Mouse (Mus musculus): ENCODE measurements at regions not wholly inside any gene's neighbourhood (a gene's known extent, or its start where the extent isn't known, plus 50 kb on each side); places are given as distances from the start of the nearest gene placed in this dataset.

DNA sequence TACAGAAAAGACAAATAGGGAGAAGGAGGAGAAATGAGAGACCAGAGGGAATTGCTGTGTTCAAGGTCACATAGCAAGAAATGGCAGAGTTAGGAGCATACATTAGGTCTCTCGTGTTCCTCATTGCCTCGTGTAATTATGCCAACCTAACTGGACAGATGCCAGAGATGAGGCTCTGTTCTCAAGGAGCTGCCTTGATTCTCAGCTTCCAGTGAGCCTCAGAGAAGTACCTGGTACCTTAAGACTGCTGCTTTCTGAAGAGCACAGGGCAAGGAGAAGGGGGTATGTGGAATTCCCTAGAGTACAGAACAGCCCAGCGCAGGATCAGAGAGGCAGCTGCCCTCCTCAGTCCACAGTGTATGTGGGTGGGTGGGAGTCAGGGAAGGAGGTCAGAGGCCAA, 64.8 kb upstream of the Dusp5 start:
- no peak for DNase-seq (ENCODE audit: extremely low read depth)
- in situ Hi-C loops (cut with MboI; ENCODE audit: low pct_ligation_motif_present, low pct_unique_long_range_greater_than_20kb, low sequenced_read_pairs): no loop called here
- H3K27me3 ChIP-seq (replicated peaks): no peaks in the 10 kb centered on the region
- H3K4me2 ChIP-seq (ENCODE audit: insufficient read depth, low read depth, poor library complexity, severe bottlenecking): peak overlapping the region; percentile 44
- TF ChIP-seq PAX5 (IDR thresholded peaks at IDR 0.05; ENCODE audit: low read length): no peak
- TF ChIP-seq TCF12 (IDR thresholded peaks at IDR 0.05; ENCODE audit: low read depth, low read length): no peak
- no peak for TF ChIP-seq NRF1 (IDR thresholded peaks at IDR 0.05; ENCODE audit: low read depth, low read length)
- TF ChIP-seq ELF1 (IDR thresholded peaks at IDR 0.05; ENCODE audit: low read depth, low read length): no peak
- TF ChIP-seq SIN3A (IDR thresholded peaks at IDR 0.05; ENCODE audit: low read length): no peak
- no peak for TF ChIP-seq E2F4 (IDR thresholded peaks at IDR 0.05; ENCODE audit: insufficient replicate concordance, low read depth, low read length)
- TF ChIP-seq ZNF384 (IDR thresholded peaks at IDR 0.05; ENCODE audit: low read depth, low read length): no peak
- TF ChIP-seq CTCF (conservative IDR thresholded peaks at IDR 0.05 in 1 of 2, IDR thresholded peaks at IDR 0.05 in 1 of 2; ENCODE audit: low read depth in 2 of 2, low read length in 2 of 2): no peak
- dilution Hi-C loops (cut with MboI; ENCODE audit: extremely low pct_ligation_motif_present, extremely low pct_unique_long_range_greater_than_20kb, low sequenced_read_pairs): no loop called here
- peak overlapping the region; percentile 25; the same call in 1 of the 2 replicates for H3K27ac ChIP-seq (ENCODE audit: insufficient read depth, low read depth)
- peaks cover 24% of the 10 kb centered on the region for H3K9me3 ChIP-seq (replicated peaks; ENCODE audit: low read length)
- H3K4me3 ChIP-seq (replicated peaks in 1 of 3; ENCODE audit: low read depth in 2 of 3, low read length in 2 of 3, poor library complexity in 1 of 3): peak overlapping the region in 1 of 3 experiments; percentile 38
- H3K36me3 ChIP-seq (replicated peaks in 1 of 2; ENCODE audit: control insufficient read depth in 1 of 2, insufficient read depth in 1 of 2, low read length in 1 of 2): peaks cover 3 to 19% of the 10 kb centered on the region in 2 experiments
- no peaks in the 10 kb centered on the region for H3K79me2 ChIP-seq (replicated peaks; ENCODE audit: control insufficient read depth, extremely low read depth, insufficient read depth, poor library complexity, severe bottlenecking)
- H3K4me1 ChIP-seq (ENCODE audit: control insufficient read depth in 1 of 2, insufficient read depth in 2 of 2): peaks cover 22 to 58% of the 10 kb centered on the region in 2 experiments
- H3K9ac ChIP-seq (ENCODE audit: insufficient read depth, low read depth): peak overlapping the region; percentile 31; the same call in 1 of the 2 replicates

DNA sequence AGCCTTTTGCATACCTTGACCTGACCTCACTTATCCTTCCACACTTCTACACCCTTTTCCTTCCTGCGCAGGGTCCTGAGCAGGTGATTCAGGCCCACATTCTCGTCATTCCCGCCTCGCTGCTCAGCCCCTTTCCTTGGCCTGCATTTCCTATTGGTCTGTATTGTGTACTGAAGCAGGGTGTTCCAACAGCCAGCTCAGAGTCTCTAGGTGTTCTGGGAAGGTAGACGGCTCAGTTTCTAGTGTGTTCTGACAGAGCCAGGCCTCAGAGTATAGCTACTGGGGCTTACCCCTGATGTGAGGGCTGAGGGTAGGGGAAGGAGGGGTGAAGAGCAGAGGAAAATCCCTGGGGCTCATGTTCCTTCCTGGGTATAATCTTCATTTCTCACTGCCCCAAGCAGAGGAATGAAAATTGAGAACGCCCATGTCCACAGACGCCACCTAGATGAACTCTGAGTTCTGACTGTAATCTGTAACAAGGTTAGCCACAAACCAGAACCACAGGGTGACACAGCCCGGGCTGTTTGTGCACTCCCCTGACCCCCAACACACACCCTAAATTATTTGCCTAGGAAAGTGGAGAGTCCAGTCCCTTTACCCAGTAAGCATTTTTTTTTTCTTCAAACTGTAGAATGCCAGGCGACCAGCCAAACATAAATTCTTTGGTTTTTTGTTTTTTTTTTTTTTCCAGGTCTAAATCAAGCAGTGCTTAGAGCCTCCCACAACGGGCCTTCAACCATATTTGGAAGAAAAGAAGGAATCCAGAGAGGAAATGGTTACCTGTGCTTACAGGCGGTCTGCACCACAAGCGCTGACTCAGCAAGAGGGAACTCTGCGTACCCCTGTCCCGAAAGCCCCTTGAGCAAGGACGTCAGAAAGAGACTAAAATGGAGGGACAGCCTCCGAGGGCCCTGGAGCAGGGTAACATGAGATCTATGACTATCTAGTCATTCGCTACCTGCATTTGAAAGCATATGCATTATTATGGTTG, 67.6 kb upstream of the Dusp5 start:
- Histone ChIP-seq H3K9ac (ENCODE audit: insufficient read depth, low read depth) (peak overlapping the region; percentile 63), H3K27ac (ENCODE audit: insufficient read depth, low read depth) (peak overlapping the region; percentile 93), H3K4me1 (ENCODE audit: control insufficient read depth in 1 of 2, insufficient read depth in 2 of 2) (peaks cover 22 to 56% of the 10 kb centered on the region in 2 experiments), H3K9me3 (replicated peaks; ENCODE audit: low read length) (peaks cover 12% of the 10 kb centered on the region), H3K27me3 (replicated peaks) (no peaks in the 10 kb centered on the region), H3K36me3 (replicated peaks in 1 of 2; ENCODE audit: control insufficient read depth in 1 of 2, insufficient read depth in 1 of 2, low read length in 1 of 2) (peaks cover 3 to 19% of the 10 kb centered on the region in 2 experiments), H3K4me2 (ENCODE audit: insufficient read depth, low read depth, poor library complexity, severe bottlenecking) (peak overlapping the region; percentile 69), H3K4me3 (replicated peaks in 1 of 3; ENCODE audit: low read depth in 2 of 3, low read length in 2 of 3, poor library complexity in 1 of 3) (peak overlapping the region; percentile 51 to 63 (median 53)), H3K79me2 (replicated peaks; ENCODE audit: control insufficient read depth, extremely low read depth, insufficient read depth, poor library complexity, severe bottlenecking) (no peaks in the 10 kb centered on the region)
- TF ChIP-seq ETS1 (conservative IDR thresholded peaks at IDR 0.05; ENCODE audit: low read depth, low read length) (peak; percentile 72; the same call in 1 of the 2 replicates), JUN (IDR thresholded peaks at IDR 0.05; ENCODE audit: insufficient read depth, low read depth, low read length) (no peak), KAT2A (IDR thresholded peaks at IDR 0.05; ENCODE audit: insufficient replicate concordance, low read length) (no peak), MAZ (IDR thresholded peaks at IDR 0.05; ENCODE audit: low read depth, low read length) (peak; percentile 79; the same call in 1 of the 2 replicates), IRF4 (IDR thresholded peaks at IDR 0.05; ENCODE audit: low read depth, low read length) (peak; percentile 68; the same call in 1 of the 2 replicates), MYC (IDR thresholded peaks at IDR 0.05; ENCODE audit: low read depth, low read length) (peak; percentile 15; the same call in 1 of the 2 replicates), ELF1 (IDR thresholded peaks at IDR 0.05; ENCODE audit: low read depth, low read length) (peak; percentile 51; the same call in 1 of the 2 replicates), CHD1 (IDR thresholded peaks at IDR 0.05; ENCODE audit: low read depth, low read length) (peak; percentile 82; the same call in 1 of the 2 replicates), ZNF384 (IDR thresholded peaks at IDR 0.05; ENCODE audit: low read depth, low read length) (peak; percentile 85), MXI1 (IDR thresholded peaks at IDR 0.05; ENCODE audit: low read depth, low read length) (no peak), EP300 (IDR thresholded peaks at IDR 0.05; ENCODE audit: low read length) (peak; percentile 43), RAD21 (IDR thresholded peaks at IDR 0.05; ENCODE audit: low read depth, low read length) (peak; percentile 37), TCF12 (IDR thresholded peaks at IDR 0.05; ENCODE audit: low read depth, low read length) (peak; percentile 63; the same call in 1 of the 2 replicates), SMC3 (IDR thresholded peaks at IDR 0.05; ENCODE audit: low read depth, low read length) (peak; percentile 45), MEF2A (IDR thresholded peaks at IDR 0.05; ENCODE audit: borderline replicate concordance, low read depth, low read length) (peak; percentile 61), UBTF (IDR thresholded peaks at IDR 0.05; ENCODE audit: low read depth, low read length) (0 out of 2 replicates have a peak, but pooled peaks have one; percentile 53), ZMIZ1 (IDR thresholded peaks at IDR 0.05; ENCODE audit: low read depth, low read length) (peak; percentile 49; the same call in 1 of the 2 replicates), CTCF (conservative IDR thresholded peaks at IDR 0.05 in 1 of 2, IDR thresholded peaks at IDR 0.05 in 1 of 2; ENCODE audit: low read depth in 2 of 2, low read length in 2 of 2) (peak in 1 of 2 experiments; percentile 34; a peak in 1 of 4 replicates), GABPA (IDR thresholded peaks at IDR 0.05; ENCODE audit: insufficient replicate concordance, low read depth, low read length) (no peak), JUND (conservative IDR thresholded peaks at IDR 0.05; ENCODE audit: low read depth, low read length) (peak; percentile 32; the same call in 1 of the 2 replicates), MAFK (IDR thresholded peaks at IDR 0.05; ENCODE audit: insufficient replicate concordance, low read length) (peak; percentile 91)
- peak; percentile 74 for DNase-seq (ENCODE audit: extremely low read depth)
- in situ Hi-C loops (cut with MboI; ENCODE audit: low pct_ligation_motif_present, low pct_unique_long_range_greater_than_20kb, low sequenced_read_pairs) (no loop called here), dilution Hi-C loops (cut with MboI; ENCODE audit: extremely low pct_ligation_motif_present, extremely low pct_unique_long_range_greater_than_20kb, low sequenced_read_pairs) (no loop called here)
